8 mouse cellular contexts compared by ENCODE assay signal in the genomic region with DNA sequence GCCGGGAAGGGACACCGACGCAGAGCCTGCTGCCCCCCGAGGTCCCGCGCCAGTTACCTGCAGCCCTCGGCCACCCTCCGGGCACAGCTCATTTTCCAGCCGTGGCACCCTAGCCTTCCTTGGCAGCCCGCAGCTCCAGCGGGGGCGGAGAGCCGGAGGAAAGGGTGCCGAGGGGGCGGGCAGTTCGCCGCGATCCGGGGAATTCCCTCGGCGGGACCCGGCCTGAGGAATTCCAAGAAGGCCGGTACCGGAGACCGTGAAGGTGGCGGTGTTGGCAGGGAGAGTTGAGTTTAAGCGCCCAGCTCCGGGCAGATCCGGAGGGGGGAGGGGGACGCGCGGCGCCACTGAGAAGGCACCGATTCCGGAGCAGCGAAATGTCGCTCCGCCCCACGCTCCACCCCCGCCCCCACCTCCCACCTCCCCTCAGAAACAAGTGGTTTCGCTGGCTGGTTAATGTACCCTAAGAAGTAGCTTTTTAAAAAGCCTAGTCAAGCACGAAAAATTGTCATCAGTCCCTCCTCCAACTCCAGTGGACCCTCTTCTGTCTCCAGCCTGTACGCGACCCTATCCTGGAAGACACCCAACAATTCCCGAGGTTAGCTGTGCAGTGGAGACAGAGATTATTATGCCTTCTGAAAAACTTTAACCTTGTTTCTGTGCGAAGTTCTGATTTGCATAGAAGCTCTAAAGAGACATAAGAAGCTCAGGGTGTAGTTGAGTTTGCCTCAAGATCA. TPM values are rescaled to one million over a fixed set of nuclear protein-coding genes. Genes with fewer than 3 reads are reported as not detected.
A peak's percentile ranks its signal among the peaks of the same experiment; 100 is the strongest.
DNase-seq lines count a peak whose midpoint lies in the region; ATAC-seq and TF ChIP-seq lines count a peak whose summit lies in the region.

No protein-coding gene starts in this region.

- WGBS in forebrain, embryonic 13.5 days: under 1% methylated on average over 33 of the region's 46 CpGs
- under 1% methylated on average over 46 of the region's 46 CpGs for WGBS in liver, embryonic 14.5 days (ENCODE audit: insufficient replicate concordance)
- WGBS in neural tube, embryonic 14.5 days: under 1% methylated on average over 45 of the region's 46 CpGs

- peak; percentile 82 for ATAC-seq in forebrain, embryonic 13.5 days
- ATAC-seq in liver, embryonic 14.5 days (ENCODE audit: insufficient read depth): no peak
- ATAC-seq in neural tube, embryonic 14.5 days (ENCODE audit: low read depth): peak; percentile 61

- no peak for TF ChIP-seq CTCF in liver, embryonic 14.5 days (IDR thresholded peaks at IDR 0.05; ENCODE audit: low read depth)

- H3K4me3 ChIP-seq in forebrain, embryonic 13.5 days: peak overlapping the region; percentile 66
- H3K4me3 ChIP-seq in liver, embryonic 14.5 days (ENCODE audit: insufficient read depth in 1 of 2, low read depth in 2 of 2, low read length in 2 of 2): peak overlapping the region; percentile 57 to 60
- peak overlapping the region; percentile 56 for H3K4me3 ChIP-seq in neural tube, embryonic 14.5 days (ENCODE audit: low read depth, low read length)

- peak overlapping the region; percentile 63 for H3K9ac ChIP-seq in forebrain, embryonic 13.5 days
- no peak overlapping the region for H3K9ac ChIP-seq in liver, embryonic 14.5 days (replicated peaks)
- peak overlapping the region; percentile 37 for H3K9ac ChIP-seq in neural tube, embryonic 14.5 days (replicated peaks; ENCODE audit: low read depth, low read length)

- no peak overlapping the region for H3K27ac ChIP-seq in forebrain, embryonic 13.5 days
- no peak overlapping the region for H3K27ac ChIP-seq in liver, embryonic 14.5 days
- no peak overlapping the region for H3K27ac ChIP-seq in neural tube, embryonic 14.5 days (ENCODE audit: low read depth, low read length)

- H3K36me3 ChIP-seq in forebrain, embryonic 13.5 days (ENCODE audit: poor library complexity, severe bottlenecking): no peaks in the 10 kb centered on the region
- H3K36me3 ChIP-seq in liver, embryonic 14.5 days (replicated peaks; ENCODE audit: control insufficient read depth, insufficient read depth, low read depth): no peaks in the 10 kb centered on the region
- H3K36me3 ChIP-seq in neural tube, embryonic 14.5 days (ENCODE audit: control insufficient read depth, insufficient read depth, low read length): no peaks in the 10 kb centered on the region

- intact Hi-C loops in heart, postnatal 14 days (cut with DNase I): loop anchor here (5.0 to 10.0 kb wide), 2 partner anchors 89 to 281 kb away; no protein-coding TSS in a partner anchor

- peaks cover 64% of the 10 kb centered on the region for H3K27me3 ChIP-seq in forebrain, embryonic 13.5 days
- H3K27me3 ChIP-seq in liver, embryonic 14.5 days (ENCODE audit: control insufficient read depth, insufficient read depth, low read length): peaks cover 53% of the 10 kb centered on the region
- H3K27me3 ChIP-seq in neural tube, embryonic 14.5 days (ENCODE audit: control insufficient read depth, insufficient read depth, low read length): peaks cover 35% of the 10 kb centered on the region

- H3K4me2 ChIP-seq in forebrain, embryonic 13.5 days: peak overlapping the region; percentile 94
- H3K4me2 ChIP-seq in liver, embryonic 14.5 days (ENCODE audit: low read depth): peak overlapping the region; percentile 53
- H3K4me2 ChIP-seq in neural tube, embryonic 14.5 days (ENCODE audit: low read depth, low read length): peak overlapping the region; percentile 95

- no peak for TF ChIP-seq EP300 in liver, embryonic 14.5 days (IDR thresholded peaks at IDR 0.05; ENCODE audit: low read depth)

- peaks cover 32% of the 10 kb centered on the region for H3K4me1 ChIP-seq in forebrain, embryonic 13.5 days
- H3K4me1 ChIP-seq in liver, embryonic 14.5 days (replicated peaks; ENCODE audit: control insufficient read depth in 2 of 2, insufficient read depth in 2 of 2, low read length in 1 of 2): no peaks in the 10 kb centered on the region; a peak in 1 of 4 replicates
- peaks cover 12% of the 10 kb centered on the region for H3K4me1 ChIP-seq in neural tube, embryonic 14.5 days (ENCODE audit: control insufficient read depth, insufficient read depth, low read length)

- H3K9me3 ChIP-seq in forebrain, embryonic 13.5 days (replicated peaks): no peaks in the 10 kb centered on the region
- H3K9me3 ChIP-seq in liver, embryonic 14.5 days (ENCODE audit: control insufficient read depth, low read length): no peaks in the 10 kb centered on the region
- no peaks in the 10 kb centered on the region for H3K9me3 ChIP-seq in neural tube, embryonic 14.5 days (ENCODE audit: control insufficient read depth, low read length)

- DNase-seq in urinary bladder, adult 2 months (ENCODE audit: low spot score): peak; percentile 57
- DNase-seq in urinary bladder, postnatal 10 days (ENCODE audit: low spot score): no peak
- peak; percentile 72 to 75 for DNase-seq in heart, postnatal 14 days
- peak; percentile 89 to 94 for DNase-seq in kidney, postnatal 36 days
- no peak for DNase-seq in liver, embryonic 14.5 days (ENCODE audit: low read depth in 3 of 3, low spot score in 3 of 3)
- DNase-seq in thymus, postnatal 36 days: peak; percentile 43 to 54

RNA-seq across cellular contexts. Expression of a gene that starts 32.5 kb away (rescaled TPM):
- polyA plus RNA-seq in urinary bladder, adult 2 months (2012; rRNA removed): 5.9 and 8.0 TPM in 2 replicates
- 46.7 and 47.0 TPM in 2 replicates for polyA plus RNA-seq in forebrain, embryonic 13.5 days (2015; fragmentation: Nextera tagmentation; extraction: Ambion mirVana)
- total RNA-seq in heart, postnatal 14 days (2021): 10 to 100 TPM; 16.9 to 19.2 TPM
- 0.11 and 0.16 TPM in 2 replicates for polyA plus RNA-seq in liver, embryonic 14.5 days (2012; rRNA removed)
- polyA plus RNA-seq in liver, embryonic 14.5 days (2014; fragmentation: Nextera tagmentation; extraction: Ambion mirVana): 0.06 and 0.24 TPM in 2 replicates
- 39.6 and 49.7 TPM in 2 replicates for polyA plus RNA-seq in neural tube, embryonic 14.5 days (2014; fragmentation: Nextera tagmentation; extraction: Ambion mirVana)

Comparison
In these comparisons a context has a peak if more than half of its experiments do, and no peak if none do; other contexts are left out.
1. DNase-seq: peak in urinary bladder, adult 2 months (single experiment), heart, postnatal 14 days (2 of 2), kidney, postnatal 36 days (2 of 2) and thymus, postnatal 36 days (2 of 2); none in urinary bladder, postnatal 10 days (single experiment) and liver, embryonic 14.5 days (0 of 3).
2. Peak in every context shown above with its lines, with median percentiles within 50 percentile points of each other: H3K4me2 ChIP-seq and H3K4me3 ChIP-seq.